Mouse (Mus musculus) ES-Bruce4 (cell line): Measurements from ENCODE around the gene Nme8.

Experiments used
- EP300 ChIP-seq: IDR thresholded peaks from 2 replicates; pipeline ENCODE4 v1.6.1; 2011; ENCODE audit warnings: low read depth, low read length; ENCODE audit not compliant: insufficient read depth
- POLR2A ChIP-seq: IDR thresholded peaks from one replicate; pipeline ENCODE4 v1.8.1; 2011; ENCODE audit warnings: low read length; ENCODE audit not compliant: insufficient read depth

- TF ChIP-seq EP300 = no peak
- no peak for TF ChIP-seq POLR2A
Observed at GRCm38 (mm10) chr13:19624632-19625320, 72.8 kb downstream of the Nme8 start.
